Mouse (Mus musculus) forebrain, embryonic 14.5 days (tissue): ENCODE results near the gene Rgp1. TPM values are rescaled to one million over a fixed set of nuclear protein-coding genes. Genes with fewer than 3 reads are reported as not detected.

Source experiments
- ATAC-seq: fragments of 200-750 bp; cut with Nextera tagmentation; 2 replicates; pipeline ENCODE4 v1.8.0; 2017; ENCODE audit warnings: mild to moderate bottlenecking, moderate library complexity
- DNase-seq: peaks from one replicate; pipeline ENCODE4 v3.0.0-alpha.2; 2015; ENCODE audit warnings: low spot score
- H3K27ac ChIP-seq: fragments of 300-500 bp; sonication (generic); 2 replicates; pipeline ENCODE4 v1.5.1; 2014; ENCODE audit warnings: low read depth, mild to moderate bottlenecking, control low read depth, low read length, moderate library complexity
- H3K27me3 ChIP-seq: fragments of 300-500 bp; sonication (generic); replicated peaks from 2 replicates; pipeline ENCODE4 v1.6.1; 2014; ENCODE audit warnings: low read length, control low read depth, mixed read lengths; ENCODE audit not compliant: control insufficient read depth, insufficient read depth
- H3K36me3 ChIP-seq: fragments of 300-500 bp; sonication (generic); 2 replicates; pipeline ENCODE4 v1.6.1; 2014; ENCODE audit warnings: low read length, control low read depth; ENCODE audit not compliant: control insufficient read depth, insufficient read depth
- H3K4me1 ChIP-seq: fragments of 300-500 bp; sonication (generic); 2 replicates; pipeline ENCODE4 v1.6.1; 2014; ENCODE audit warnings: antibody characterized with exemption, low read length, control low read depth; ENCODE audit not compliant: control insufficient read depth, insufficient read depth
- H3K4me2 ChIP-seq: fragments of 300-500 bp; sonication (generic); 2 replicates; pipeline ENCODE4 v1.6.1; 2014; ENCODE audit warnings: mild to moderate bottlenecking, control low read depth, low read length
- H3K4me3 ChIP-seq: fragments of 300-500 bp; sonication (generic); 2 replicates; pipeline ENCODE4 v1.5.1; 2014; ENCODE audit warnings: low read depth, low read length, control low read depth
- H3K9ac ChIP-seq: fragments of 300-500 bp; sonication (generic); 2 replicates; pipeline ENCODE4 v1.6.1; 2014; ENCODE audit warnings: mild to moderate bottlenecking, low read length, control low read depth, moderate library complexity
- H3K9me3 ChIP-seq: fragments of 300-500 bp; sonication (generic); replicated peaks from 2 replicates; pipeline ENCODE4 v1.6.1; 2016; ENCODE audit warnings: low read length, control low read depth, mixed read lengths; ENCODE audit not compliant: control insufficient read depth
- WGBS: fragments of 180-500 bp; shearing (Covaris S2); extraction: QIAGEN DNeasy Blood & Tissue Kit; methylation state at CpG from one replicate; pipeline ENCODE4 v1.1.7; 2014; 5-methylcytosine and 5-hydroxymethylcytosine counted together
- microRNA-seq: library from miRNA; unstranded; fragments of <30 nt; microRNA quantifications from one replicate; pipeline ENCODE4, GENCODE M21; 2016
- polyA plus RNA-seq: library from polyadenylated mRNA; unstranded; fragments of >200 nt; fragmentation: Nextera tagmentation; extraction: Ambion mirVana; gene quantifications from 2 replicates; pipeline ENCODE4 v1.2.1, GENCODE M21; 2014

Rgp1 gene
- polyA plus RNA-seq, 1 experiment from 2014 or later, result 10.4 TPM

DNA sequence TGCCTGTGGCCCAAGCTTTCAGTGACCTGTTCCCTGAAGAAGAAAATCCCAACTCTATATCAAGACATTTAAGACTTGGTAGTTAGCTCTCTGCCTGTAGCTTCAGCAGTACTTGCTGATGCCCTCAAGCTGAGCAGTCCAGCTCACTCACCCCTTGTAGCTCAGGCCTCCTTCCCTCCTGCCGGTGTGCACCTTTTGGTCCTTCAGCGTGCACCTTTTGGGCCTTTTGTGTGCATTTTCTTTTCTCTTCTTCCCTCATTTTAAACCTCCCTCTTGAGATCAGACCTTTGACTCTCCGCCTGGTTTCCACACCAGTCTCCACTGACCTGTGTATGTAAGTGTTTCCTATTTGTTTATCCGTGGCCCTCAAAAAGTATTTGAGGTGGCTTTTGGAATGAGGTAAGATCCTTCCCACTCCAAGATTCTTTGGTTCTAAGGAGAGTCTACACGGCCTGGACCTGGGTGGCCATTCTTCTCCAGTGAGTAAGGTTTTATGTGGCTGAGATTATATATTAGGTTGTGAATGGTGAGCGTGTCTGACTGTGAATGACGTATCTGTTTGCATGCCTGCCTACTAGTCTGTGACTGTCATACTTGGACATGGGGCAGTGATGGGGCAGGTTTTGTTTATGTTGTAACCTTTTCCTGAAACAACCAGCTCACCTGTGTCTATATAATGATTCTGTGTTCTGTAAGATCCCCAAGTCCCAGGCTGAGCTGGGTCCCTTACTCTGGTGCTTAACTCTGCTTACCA, 56.3 kb downstream of the Rgp1 start:
- Histone ChIP-seq H3K4me2 (no peak overlapping the region), H3K9me3 (no peaks in the 10 kb centered on the region), H3K36me3 (no peaks in the 10 kb centered on the region), H3K4me3 (no peak overlapping the region), H3K4me1 (peaks cover 14% of the 10 kb centered on the region), H3K27ac (no peak overlapping the region), H3K9ac (no peak overlapping the region), H3K27me3 (no peaks in the 10 kb centered on the region)
- no peak for ATAC-seq
- DNase-seq, result no peak
- 85% methylated on average over 7 of the region's 7 CpGs for WGBS

DNA sequence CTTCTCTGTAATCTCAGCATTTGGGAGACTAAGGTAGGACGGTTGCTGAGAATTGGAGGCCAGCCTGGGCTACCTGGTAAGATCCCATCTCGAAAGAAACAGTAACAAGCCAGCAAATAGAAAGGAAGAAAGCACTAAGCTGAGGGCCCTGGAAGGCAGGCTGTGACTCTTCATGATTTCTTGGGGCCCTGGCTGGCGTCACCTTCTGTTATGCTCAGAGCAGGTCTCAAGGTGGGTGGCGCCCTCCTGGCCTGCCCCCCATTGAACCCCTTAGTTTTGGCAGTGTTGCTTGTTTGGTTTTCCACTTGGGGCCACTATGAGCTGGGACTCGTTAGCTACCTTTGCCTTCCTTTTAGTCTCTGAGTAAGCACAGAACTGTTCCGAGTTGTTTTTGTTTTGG, 58.2 kb downstream of the Rgp1 start:
- Histone ChIP-seq H3K4me3 (no peak overlapping the region), H3K4me1 (peaks cover 12% of the 10 kb centered on the region), H3K4me2 (no peak overlapping the region), H3K27ac (no peak overlapping the region), H3K27me3 (no peaks in the 10 kb centered on the region), H3K9me3 (no peaks in the 10 kb centered on the region), H3K36me3 (no peaks in the 10 kb centered on the region), H3K9ac (no peak overlapping the region)
- DNase-seq, result no peak
- ATAC-seq, result no peak
- WGBS, result 62% methylated on average over 6 of the region's 6 CpGs

Small RNA genes within 50 kb of the gene (microRNA-seq; reads per million reads assigned to microRNA genes)
- not detected for gene Gm25262

Other genes with a start within 250 kb of the Rgp1 start
- 47.8 and 58.4 TPM in 2 replicates for gene Rusc2, start 196.7 kb upstream of the Rgp1 start, polyA plus RNA-seq
- 0.29 and 0.73 TPM in 2 replicates for gene Fam166b, start 149.6 kb upstream of the Rgp1 start, polyA plus RNA-seq
- 10.2 and 12.1 TPM in 2 replicates for gene Tesk1, start 136.8 kb upstream of the Rgp1 start, polyA plus RNA-seq
- gene Cd72, start 124.1 kb upstream of the Rgp1 start, polyA plus RNA-seq, result 6.7 and 8.8 TPM in 2 replicates
- not detected in 2 replicates for gene Sit1, start 95.0 kb upstream of the Rgp1 start, polyA plus RNA-seq
- 68.7 and 69.1 TPM in 2 replicates for gene Ccdc107, start 85.8 kb upstream of the Rgp1 start, polyA plus RNA-seq
- 14.0 and 15.9 TPM in 2 replicates for gene Arhgef39, start 79.0 kb upstream of the Rgp1 start, polyA plus RNA-seq
- 0.22 TPM in 1 of 2 replicates, not detected in the other for gene Car9, start 71.7 kb upstream of the Rgp1 start, polyA plus RNA-seq
- 10.7 and 13.4 TPM in 2 replicates for gene Tpm2, start 55.0 kb upstream of the Rgp1 start, polyA plus RNA-seq
- 88.3 and 88.4 TPM in 2 replicates for gene Creb3, start 16.4 kb upstream of the Rgp1 start, polyA plus RNA-seq
- gene Tln1, start 16.0 kb upstream of the Rgp1 start, polyA plus RNA-seq, result 50.1 and 50.4 TPM in 2 replicates
- gene Gba2, start 158 bp downstream of the Rgp1 start, polyA plus RNA-seq, result 39.2 and 42.3 TPM in 2 replicates
- 0.37 TPM in 1 of 2 replicates, not detected in the other for gene Msmp, start 5.8 kb downstream of the Rgp1 start, polyA plus RNA-seq
- gene Npr2, start 53.2 kb downstream of the Rgp1 start, polyA plus RNA-seq, result 10.7 and 11.2 TPM in 2 replicates
- 4.2 and 5.7 TPM in 2 replicates for gene Spag8, start 74.9 kb downstream of the Rgp1 start, polyA plus RNA-seq
- 67.0 and 82.7 TPM in 2 replicates for gene Hint2, start 77.8 kb downstream of the Rgp1 start, polyA plus RNA-seq
- 5.6 and 7.3 TPM in 2 replicates for gene Tmem8b, start 90.3 kb downstream of the Rgp1 start, polyA plus RNA-seq
- gene Fam221b, start 90.4 kb downstream of the Rgp1 start, polyA plus RNA-seq, result 2.1 and 2.2 TPM in 2 replicates
- not detected in 2 replicates for gene Olfr70, start 122.1 kb downstream of the Rgp1 start, polyA plus RNA-seq
- not detected in 2 replicates for gene Olfr71, start 131.5 kb downstream of the Rgp1 start, polyA plus RNA-seq
- 0.36 and 0.45 TPM in 2 replicates for gene Hrct1, start 148.5 kb downstream of the Rgp1 start, polyA plus RNA-seq
- 0.06 TPM in 1 of 2 replicates, not detected in the other for gene Spaar, start 151.3 kb downstream of the Rgp1 start, polyA plus RNA-seq
- gene Olfr159, start 192.3 kb downstream of the Rgp1 start, polyA plus RNA-seq, result not detected in 2 replicates
- not detected in 2 replicates for gene Olfr156, start 245.2 kb downstream of the Rgp1 start, polyA plus RNA-seq